Mouse (Mus musculus) c-Kit-positive CD71-positive TER-119-positive erythroid progenitor cells, embryonic 14.5 days (primary cell): ENCODE results near the gene Tenm4.

Experiments used
- DNase-seq: peaks from one replicate; pipeline ENCODE4 v3.0.0-alpha.2; 2013; ENCODE audit warnings: low spot score

Tenm4 gene

GRCm38 (mm10) chr7:96813497-96814400, 642.7 kb downstream of the Tenm4 start:
- no peak for DNase-seq

GRCm38 (mm10) chr7:96814581-96814980, 643.5 kb downstream of the Tenm4 start:
- DNase-seq, result no peak

- no peak for DNase-seq
Measured at GRCm38 (mm10) chr7:96817030-96817674, 646.1 kb downstream of the Tenm4 start.

GRCm38 (mm10) chr7:96818236-96818916, 647.3 kb downstream of the Tenm4 start:
- no peak for DNase-seq

- DNase-seq, result no peak
Measured at GRCm38 (mm10) chr7:96819538-96819937, 648.5 kb downstream of the Tenm4 start.

- no peak for DNase-seq
Measured at GRCm38 (mm10) chr7:96820343-96820742, 649.3 kb downstream of the Tenm4 start.

GRCm38 (mm10) chr7:96826101-96826500, 655.1 kb downstream of the Tenm4 start:
- no peak for DNase-seq

GRCm38 (mm10) chr7:96826672-96827071, 655.6 kb downstream of the Tenm4 start:
- DNase-seq, result no peak

GRCm38 (mm10) chr7:96832551-96832950, 661.5 kb downstream of the Tenm4 start:
- DNase-seq, result no peak

- no peak for DNase-seq
Measured at GRCm38 (mm10) chr7:96833012-96833411, 662.0 kb downstream of the Tenm4 start.

- DNase-seq, result no peak
Measured at GRCm38 (mm10) chr7:96834681-96835289, 663.7 kb downstream of the Tenm4 start.

- DNase-seq, result no peak
Measured at GRCm38 (mm10) chr7:96835313-96835712, 664.3 kb downstream of the Tenm4 start.

GRCm38 (mm10) chr7:96838271-96838841, 667.3 kb downstream of the Tenm4 start:
- DNase-seq, result no peak

- no peak for DNase-seq
Measured at GRCm38 (mm10) chr7:96838926-96839325, 667.9 kb downstream of the Tenm4 start.

- DNase-seq, result no peak
Measured at GRCm38 (mm10) chr7:96839586-96839985, 668.5 kb downstream of the Tenm4 start.

- no peak for DNase-seq
Measured at GRCm38 (mm10) chr7:96842477-96843255, 671.6 kb downstream of the Tenm4 start.

- no peak for DNase-seq
Measured at GRCm38 (mm10) chr7:96844104-96844894, 673.3 kb downstream of the Tenm4 start.

- no peak for DNase-seq
Measured at GRCm38 (mm10) chr7:96852781-96853180, 681.7 kb downstream of the Tenm4 start.

GRCm38 (mm10) chr7:96855867-96856406, 684.9 kb downstream of the Tenm4 start:
- no peak for DNase-seq

GRCm38 (mm10) chr7:96856518-96856917, 685.5 kb downstream of the Tenm4 start:
- DNase-seq, result no peak
